Mouse (Mus musculus) kidney, embryonic 15.5 days (tissue): ENCODE measurements around the gene Zfp661. TPM values are rescaled to one million over a fixed set of nuclear protein-coding genes. Genes with fewer than 3 reads are reported as not detected.

Experiments
- ATAC-seq: fragments of 200-750 bp; cut with Nextera tagmentation; replicated peaks from 2 replicates; pipeline ENCODE4 v1.8.0; 2017; ENCODE audit warnings: moderate TSS enrichment; ENCODE audit not compliant: low FRiP score
- H3K27ac ChIP-seq: fragments of 300-500 bp; sonication (generic); 2 replicates; pipeline ENCODE4 v1.5.1; 2015; ENCODE audit warnings: mild to moderate bottlenecking, inconsistent platforms
- H3K27me3 ChIP-seq: fragments of 300-500 bp; sonication (generic); 2 replicates; pipeline ENCODE4 v1.6.1; 2015; ENCODE audit warnings: inconsistent platforms
- H3K36me3 ChIP-seq: fragments of 300-500 bp; sonication (generic); 2 replicates; pipeline ENCODE4 v1.6.1; 2015; ENCODE audit warnings: inconsistent platforms
- H3K4me1 ChIP-seq: fragments of 300-500 bp; sonication (generic); 2 replicates; pipeline ENCODE4 v1.6.1; 2015; ENCODE audit warnings: inconsistent platforms
- H3K4me2 ChIP-seq: fragments of 300-500 bp; sonication (generic); 2 replicates; pipeline ENCODE4 v1.6.1; 2015; ENCODE audit warnings: moderate library complexity, mild to moderate bottlenecking, inconsistent platforms
- H3K4me3 ChIP-seq: fragments of 300-500 bp; sonication (generic); replicated peaks from 2 replicates; pipeline ENCODE4 v1.5.1; 2015; ENCODE audit warnings: mild to moderate bottlenecking, inconsistent platforms
- H3K9ac ChIP-seq: fragments of 300-500 bp; sonication (generic); 2 replicates; pipeline ENCODE4 v1.6.1; 2015; ENCODE audit warnings: mild to moderate bottlenecking, inconsistent platforms
- H3K9me3 ChIP-seq: fragments of 300-500 bp; sonication (generic); replicated peaks from 2 replicates; pipeline ENCODE4 v1.6.1; 2016; ENCODE audit warnings: inconsistent platforms
- WGBS: fragments of 180-500 bp; shearing (Covaris S2); methylation state at CpG from one replicate; pipeline ENCODE4 v1.1.7; 2015; ENCODE audit warnings: mixed read lengths; 5-methylcytosine and 5-hydroxymethylcytosine counted together
- polyA plus RNA-seq: library from polyadenylated mRNA; unstranded; fragments of >200 nt; fragmentation: Nextera tagmentation; extraction: Ambion mirVana; gene quantifications from 2 replicates; pipeline ENCODE4 v1.2.1, GENCODE M21; 2015

The Zfp661 gene
- polyA plus RNA-seq, 1 experiment from 2014 or later, result 4.5 TPM

GRCm38 (mm10) chr2:127549711-127550110 is 37.2 kb downstream of the Zfp661 start:
- Histone ChIP-seq H3K9ac (no peak overlapping the region), H3K9me3 (no peaks in the 10 kb centered on the region), H3K4me3 (no peak overlapping the region), H3K27me3 (no peaks in the 10 kb centered on the region), H3K4me2 (no peak overlapping the region), H3K4me1 (no peaks in the 10 kb centered on the region), H3K36me3 (no peaks in the 10 kb centered on the region), H3K27ac (no peak overlapping the region)
- no peak for ATAC-seq

- Histone ChIP-seq H3K27ac (no peak overlapping the region), H3K4me2 (no peak overlapping the region), H3K4me3 (no peak overlapping the region), H3K27me3 (peaks cover 1% of the 10 kb centered on the region), H3K4me1 (no peaks in the 10 kb centered on the region), H3K9me3 (no peaks in the 10 kb centered on the region), H3K36me3 (no peaks in the 10 kb centered on the region), H3K9ac (no peak overlapping the region)
- no peak for ATAC-seq
- 80% methylated on average over 5 of the region's 5 CpGs for WGBS
Measured at GRCm38 (mm10) chr2:127548342-127549074, 38.4 kb downstream of the Zfp661 start.

- Histone ChIP-seq H3K4me2 (no peak overlapping the region), H3K4me3 (no peak overlapping the region), H3K9ac (no peak overlapping the region), H3K9me3 (no peaks in the 10 kb centered on the region), H3K27me3 (peaks cover 57% of the 10 kb centered on the region), H3K27ac (no peak overlapping the region), H3K36me3 (no peaks in the 10 kb centered on the region), H3K4me1 (peaks cover 8% of the 10 kb centered on the region)
- ATAC-seq, result no peak
- WGBS, result 91% methylated on average over 2 of the region's 2 CpGs
Measured at GRCm38 (mm10) chr2:127541697-127542096, 45.2 kb downstream of the Zfp661 start.

GRCm38 (mm10) chr2:127541185-127541584 is 45.7 kb downstream of the Zfp661 start, which contains the start of gene Prom2:
TSS of gene Prom2 (minus strand) at chr2:127541467.
- H3K36me3 ChIP-seq, result no peaks in the 10 kb centered on the region
- WGBS, result 3% methylated on average over 29 of the region's 29 CpGs
- H3K9me3 ChIP-seq, result no peaks in the 10 kb centered on the region
- peak; percentile 71 for ATAC-seq
- peak within 1 kb of the TSS; percentile 56 for H3K4me2 ChIP-seq
- peaks cover 57% of the 10 kb centered on the region for H3K27me3 ChIP-seq
- peak within 1 kb of the TSS; percentile 32 for H3K4me3 ChIP-seq
- H3K4me1 ChIP-seq, result peaks cover 8% of the 10 kb centered on the region
- H3K27ac ChIP-seq, result peak within 1 kb of the TSS; percentile 38; the same call in 1 of the 2 replicates
- no peak within 1 kb of the TSS for H3K9ac ChIP-seq

- peaks cover 57% of the 10 kb centered on the region for H3K27me3 ChIP-seq
- H3K27ac ChIP-seq, result no peak overlapping the region
- no peak overlapping the region for H3K4me3 ChIP-seq
- H3K4me2 ChIP-seq, result no peak overlapping the region
- no peaks in the 10 kb centered on the region for H3K36me3 ChIP-seq
- 20% methylated on average over 4 of the region's 4 CpGs for WGBS
- H3K9ac ChIP-seq, result no peak overlapping the region
- ATAC-seq, result no peak
- no peaks in the 10 kb centered on the region for H3K9me3 ChIP-seq
- peaks cover 8% of the 10 kb centered on the region for H3K4me1 ChIP-seq
Measured at GRCm38 (mm10) chr2:127539494-127539893, 47.4 kb downstream of the Zfp661 start.

GRCm38 (mm10) chr2:127537548-127537947 is 49.3 kb downstream of the Zfp661 start:
- WGBS, result 68% methylated on average over 3 of the region's 3 CpGs
- no peak for ATAC-seq
- H3K9ac ChIP-seq, result no peak overlapping the region
- H3K9me3 ChIP-seq, result no peaks in the 10 kb centered on the region
- peaks cover 46% of the 10 kb centered on the region for H3K27me3 ChIP-seq
- H3K27ac ChIP-seq, result no peak overlapping the region
- no peaks in the 10 kb centered on the region for H3K36me3 ChIP-seq
- H3K4me3 ChIP-seq, result no peak overlapping the region
- no peak overlapping the region for H3K4me2 ChIP-seq
- H3K4me1 ChIP-seq, result peaks cover 8% of the 10 kb centered on the region

- Histone ChIP-seq H3K9ac (no peak overlapping the region), H3K27ac (no peak overlapping the region), H3K4me3 (no peak overlapping the region), H3K36me3 (no peaks in the 10 kb centered on the region), H3K9me3 (no peaks in the 10 kb centered on the region), H3K27me3 (peaks cover 24% of the 10 kb centered on the region), H3K4me2 (no peak overlapping the region), H3K4me1 (no peaks in the 10 kb centered on the region)
- ATAC-seq, result no peak
- 78% methylated on average over 9 of the region's 9 CpGs for WGBS
Measured at GRCm38 (mm10) chr2:127535363-127535762, 51.5 kb downstream of the Zfp661 start.

GRCm38 (mm10) chr2:127532379-127532778 is 54.5 kb downstream of the Zfp661 start:
- Histone ChIP-seq H3K36me3 (no peaks in the 10 kb centered on the region), H3K4me3 (no peak overlapping the region), H3K27me3 (no peaks in the 10 kb centered on the region), H3K9ac (no peak overlapping the region), H3K4me2 (no peak overlapping the region), H3K9me3 (no peaks in the 10 kb centered on the region), H3K4me1 (no peaks in the 10 kb centered on the region), H3K27ac (no peak overlapping the region)
- no peak for ATAC-seq
- 12% methylated on average over 9 of the region's 9 CpGs for WGBS

GRCm38 (mm10) chr2:127531592-127531991 is 55.3 kb downstream of the Zfp661 start:
- H3K36me3 ChIP-seq, result no peaks in the 10 kb centered on the region
- H3K27ac ChIP-seq, result no peak overlapping the region
- no peaks in the 10 kb centered on the region for H3K4me1 ChIP-seq
- no peak overlapping the region for H3K4me2 ChIP-seq
- H3K9ac ChIP-seq, result no peak overlapping the region
- no peak overlapping the region for H3K4me3 ChIP-seq
- 81% methylated on average over 2 of the region's 2 CpGs for WGBS
- no peaks in the 10 kb centered on the region for H3K27me3 ChIP-seq
- no peak for ATAC-seq
- no peaks in the 10 kb centered on the region for H3K9me3 ChIP-seq

- ATAC-seq, result no peak
- Histone ChIP-seq H3K4me3 (no peak overlapping the region), H3K27ac (no peak overlapping the region), H3K4me1 (no peaks in the 10 kb centered on the region), H3K9ac (no peak overlapping the region), H3K36me3 (no peaks in the 10 kb centered on the region), H3K27me3 (no peaks in the 10 kb centered on the region), H3K4me2 (no peak overlapping the region), H3K9me3 (no peaks in the 10 kb centered on the region)
- WGBS, result 60% methylated on average over 3 of the region's 3 CpGs
Measured at GRCm38 (mm10) chr2:127530418-127530817, 56.5 kb downstream of the Zfp661 start.

- no peak overlapping the region for H3K27ac ChIP-seq
- no peaks in the 10 kb centered on the region for H3K36me3 ChIP-seq
- 81% methylated on average over 3 of the region's 3 CpGs for WGBS
- H3K4me3 ChIP-seq, result no peak overlapping the region
- no peaks in the 10 kb centered on the region for H3K9me3 ChIP-seq
- no peak overlapping the region for H3K4me2 ChIP-seq
- ATAC-seq, result no peak
- peaks cover 17% of the 10 kb centered on the region for H3K4me1 ChIP-seq
- no peak overlapping the region for H3K9ac ChIP-seq
- H3K27me3 ChIP-seq, result no peaks in the 10 kb centered on the region
Measured at GRCm38 (mm10) chr2:127525004-127525775, 61.7 kb downstream of the Zfp661 start.
